Mouse (Mus musculus): ENCODE results near the gene Tmem88b. TPM values are rescaled to one million over a fixed set of nuclear protein-coding genes. Genes with fewer than 3 reads are reported as not detected.
"Not testable (repeated sequence)": the region's sequence is repeated elsewhere in the genome, so short reads cannot be mapped to it uniquely, and the experiment has no call there.

Tmem88b gene
- polyA plus RNA-seq, 1 experiment from 2014 or later: 0.58 TPM

DNA sequence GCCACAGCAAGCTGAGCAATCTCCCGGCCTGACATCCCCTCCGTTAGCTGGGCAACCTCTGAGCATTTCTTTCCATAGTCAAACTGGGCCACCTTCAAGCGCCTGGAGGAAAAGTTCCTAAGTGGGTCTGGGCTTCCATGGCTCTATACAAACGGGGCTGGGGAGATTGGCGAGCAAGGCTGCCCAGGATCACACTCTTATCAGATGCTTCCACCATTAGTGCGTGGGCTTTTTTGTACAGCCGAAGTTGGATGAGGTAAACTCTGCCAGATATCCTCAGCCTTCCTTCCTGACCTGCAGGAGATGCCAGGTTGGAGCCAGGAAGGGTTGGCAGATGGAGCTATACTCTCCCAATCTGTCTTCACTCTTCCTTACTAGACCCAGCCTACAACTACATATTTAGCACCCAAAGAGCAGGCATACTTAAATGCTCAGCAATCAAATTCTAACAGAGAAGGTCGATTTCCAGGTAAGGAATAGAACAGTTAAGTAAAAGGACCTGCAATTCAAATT lies 39.6 kb downstream of the Tmem88b start:
- Histone ChIP-seq H3K9ac (no peak overlapping the region), H3K9me3 (replicated peaks) (no peaks in the 10 kb centered on the region), H3K27me3 (no peaks in the 10 kb centered on the region), H3K4me3 (no peak overlapping the region), H3K4me1 (no peaks in the 10 kb centered on the region), H3K4me2 (replicated peaks) (no peak overlapping the region), H3K27ac (no peak overlapping the region), H3K36me3 (peaks cover 93% of the 10 kb centered on the region)
- ATAC-seq (ENCODE audit: low FRiP score): no peak
- WGBS: 88% methylated on average over 8 of the region's 8 CpGs

- no peak overlapping the region for H3K27ac ChIP-seq
- no peak overlapping the region for H3K4me3 ChIP-seq
- 91% methylated on average over 5 of the region's 5 CpGs for WGBS
- H3K4me2 ChIP-seq (replicated peaks): no peak overlapping the region
- peaks cover 92% of the 10 kb centered on the region for H3K36me3 ChIP-seq
- H3K4me1 ChIP-seq: no peaks in the 10 kb centered on the region
- H3K9me3 ChIP-seq (replicated peaks): no peaks in the 10 kb centered on the region
- no peak for ATAC-seq (ENCODE audit: low FRiP score)
- H3K9ac ChIP-seq: no peak overlapping the region
- no peaks in the 10 kb centered on the region for H3K27me3 ChIP-seq
Measured at GRCm38 (mm10) chr4:155745136-155745535, 40.5 kb downstream of the Tmem88b start.

- Histone ChIP-seq H3K27me3 (no peaks in the 10 kb centered on the region), H3K4me3 (no peak overlapping the region), H3K9me3 (replicated peaks) (no peaks in the 10 kb centered on the region), H3K4me1 (no peaks in the 10 kb centered on the region), H3K9ac (no peak overlapping the region), H3K27ac (no peak overlapping the region), H3K4me2 (replicated peaks) (no peak overlapping the region), H3K36me3 (peaks cover 92% of the 10 kb centered on the region)
- 94% methylated on average over 8 of the region's 8 CpGs for WGBS
- no peak for ATAC-seq (ENCODE audit: low FRiP score)
Measured at GRCm38 (mm10) chr4:155744474-155744873, 41.2 kb downstream of the Tmem88b start.

GRCm38 (mm10) chr4:155742684-155743083 lies 43.0 kb downstream of the Tmem88b start:
- Histone ChIP-seq H3K4me1 (no peaks in the 10 kb centered on the region), H3K4me3 (no peak overlapping the region), H3K27ac (no peak overlapping the region), H3K9ac (no peak overlapping the region), H3K27me3 (no peaks in the 10 kb centered on the region), H3K9me3 (replicated peaks) (no peaks in the 10 kb centered on the region), H3K4me2 (replicated peaks) (no peak overlapping the region), H3K36me3 (peaks cover 79% of the 10 kb centered on the region)
- 94% methylated on average over 5 of the region's 5 CpGs for WGBS
- no peak for ATAC-seq (ENCODE audit: low FRiP score)

- not testable (repeated sequence) for H3K9me3 ChIP-seq (replicated peaks); H3K4me2 ChIP-seq (replicated peaks); H3K27me3 ChIP-seq; ATAC-seq (ENCODE audit: low FRiP score); H3K9ac ChIP-seq; H3K4me3 ChIP-seq; H3K27ac ChIP-seq
- Histone ChIP-seq H3K36me3 (peaks cover 72% of the 10 kb centered on the region), H3K4me1 (peaks cover 17% of the 10 kb centered on the region)
- WGBS: 88% methylated on average over 10 of the region's 10 CpGs
Measured at GRCm38 (mm10) chr4:155740681-155741080, 45.0 kb downstream of the Tmem88b start.

DNA sequence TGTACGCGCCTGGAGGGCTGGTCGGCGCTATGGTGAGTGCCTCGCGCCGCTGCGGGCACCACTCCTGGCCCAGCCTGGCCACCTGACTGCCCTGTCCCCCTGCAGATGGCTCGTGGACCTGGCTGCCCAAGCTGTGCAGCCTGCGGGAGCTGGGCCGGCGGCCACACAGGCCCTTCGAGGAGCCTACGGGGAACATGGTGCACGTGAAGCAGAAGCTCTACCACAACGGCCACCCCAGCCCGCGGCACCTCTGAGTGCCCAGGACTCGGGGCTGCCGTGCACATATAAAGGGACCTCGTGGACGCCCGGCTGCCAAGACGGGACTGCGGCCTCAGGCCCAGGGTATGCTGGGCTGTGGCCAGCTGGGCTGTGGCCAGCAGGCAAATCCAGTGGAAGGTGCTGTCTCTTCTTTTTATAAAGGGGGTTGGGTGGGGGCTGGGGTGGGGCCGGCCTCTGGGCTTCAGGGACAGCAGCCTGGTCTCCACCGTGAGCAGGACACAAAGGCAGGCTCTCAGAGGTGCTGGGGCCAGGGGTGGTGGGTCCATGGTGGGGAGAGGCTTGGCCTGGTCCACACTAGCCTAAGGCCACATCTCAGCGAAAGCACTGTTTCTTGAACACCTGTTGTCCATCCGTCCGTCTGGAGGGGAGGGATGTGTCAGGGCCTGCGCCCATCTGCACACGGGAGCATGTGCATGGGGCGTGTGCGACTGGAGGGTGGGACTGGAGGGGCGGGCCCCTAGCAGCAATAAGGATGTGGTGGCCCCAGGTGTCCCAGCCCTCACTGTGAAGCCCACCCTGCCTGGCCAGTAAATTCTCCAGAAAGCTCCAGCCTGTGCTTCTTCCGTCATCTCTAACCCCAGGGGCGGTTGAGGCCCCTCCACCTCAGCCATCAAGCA lies 45.7 kb downstream of the Tmem88b start:
- no peak for ATAC-seq (ENCODE audit: low FRiP score)

DNA sequence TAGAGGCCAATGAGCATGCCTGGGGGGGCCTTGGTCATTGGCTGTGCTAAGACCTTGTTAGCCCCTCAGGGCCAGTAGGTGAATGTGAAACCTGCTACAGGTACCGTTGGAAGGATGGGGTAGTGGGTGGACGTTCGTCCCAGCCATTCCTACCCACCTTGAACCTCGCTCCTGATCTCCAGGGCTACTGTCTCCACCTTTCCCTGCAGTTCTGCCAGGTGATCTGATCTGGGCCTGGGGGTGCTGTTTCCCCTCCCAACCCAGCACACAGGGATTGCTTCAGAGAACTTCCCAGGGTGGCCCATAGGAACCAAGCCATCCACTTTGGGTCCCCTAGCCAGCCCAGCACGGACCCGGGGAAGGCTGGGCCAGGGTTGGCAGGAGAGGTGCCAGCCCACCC lies 46.5 kb downstream of the Tmem88b start:
- Histone ChIP-seq H3K9me3 (replicated peaks) (no peaks in the 10 kb centered on the region), H3K27me3 (no peaks in the 10 kb centered on the region), H3K9ac (no peak overlapping the region), H3K36me3 (peaks cover 58% of the 10 kb centered on the region), H3K4me1 (peaks cover 24% of the 10 kb centered on the region), H3K27ac (no peak overlapping the region), H3K4me3 (no peak overlapping the region), H3K4me2 (replicated peaks) (no peak overlapping the region)
- ATAC-seq (ENCODE audit: low FRiP score): no peak
- 82% methylated on average over 6 of the region's 6 CpGs for WGBS

More for the DNA sequence above, 45.7 kb downstream of the Tmem88b start:
- no peaks in the 10 kb centered on the region for H3K27me3 ChIP-seq
- H3K36me3 ChIP-seq: peaks cover 66% of the 10 kb centered on the region
- no peaks in the 10 kb centered on the region for H3K9me3 ChIP-seq (replicated peaks)
- no peak overlapping the region for H3K4me2 ChIP-seq (replicated peaks)
- WGBS: 82% methylated on average over 37 of the region's 37 CpGs
- no peak overlapping the region for H3K27ac ChIP-seq
- peaks cover 21% of the 10 kb centered on the region for H3K4me1 ChIP-seq
- H3K9ac ChIP-seq: no peak overlapping the region
- no peak overlapping the region for H3K4me3 ChIP-seq

DNA sequence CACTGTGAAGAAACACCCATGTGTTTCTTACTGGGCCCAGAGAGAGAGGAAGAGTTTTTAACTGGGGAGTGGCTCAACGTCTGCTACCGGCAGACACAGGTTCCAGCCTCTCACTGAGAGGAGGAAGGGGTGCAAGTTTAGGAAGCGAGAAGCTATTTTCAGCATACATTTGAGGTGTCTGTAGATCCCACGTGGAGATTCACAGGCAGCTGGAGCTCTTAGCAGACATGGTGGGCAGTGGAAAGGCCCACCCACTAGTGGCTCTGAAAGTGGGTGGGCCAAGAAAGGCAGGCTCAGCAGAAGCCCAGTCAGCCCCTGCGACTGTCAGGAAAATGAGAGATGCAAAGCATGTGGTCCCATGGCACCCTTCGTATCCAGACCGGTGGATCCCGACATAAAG lies 47.4 kb downstream of the Tmem88b start:
- Histone ChIP-seq H3K4me3 (no peak overlapping the region), H3K9me3 (replicated peaks) (no peaks in the 10 kb centered on the region), H3K36me3 (peaks cover 49% of the 10 kb centered on the region), H3K4me1 (peaks cover 32% of the 10 kb centered on the region), H3K4me2 (replicated peaks) (no peak overlapping the region), H3K27ac (no peak overlapping the region), H3K27me3 (no peaks in the 10 kb centered on the region), H3K9ac (no peak overlapping the region)
- no peak for ATAC-seq (ENCODE audit: low FRiP score)
- 67% methylated on average over 8 of the region's 8 CpGs for WGBS

DNA sequence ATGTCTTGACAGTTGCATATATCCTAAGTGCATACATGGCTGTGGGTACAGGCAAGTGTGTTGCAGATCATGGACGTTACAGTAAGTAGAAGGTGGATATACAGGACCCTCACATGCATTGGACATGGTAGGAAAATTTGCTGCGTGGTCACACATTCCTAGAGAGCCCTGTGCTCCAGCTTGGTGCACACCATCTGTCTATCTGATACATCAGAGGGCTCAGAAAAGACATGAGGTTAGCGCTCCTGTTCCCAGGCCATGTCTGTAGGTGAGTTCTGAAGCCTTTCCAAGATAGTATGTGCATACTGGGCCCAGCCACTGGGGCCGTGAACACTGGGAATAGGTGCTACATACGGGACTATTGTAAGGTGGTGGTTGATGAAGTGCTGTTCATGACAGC lies 49.3 kb downstream of the Tmem88b start:
- 91% methylated on average over 5 of the region's 5 CpGs for WGBS
- Histone ChIP-seq H3K4me3 (0 out of 2 replicates have a peak overlapping the region, but pooled peaks have one; percentile 73), H3K27me3 (no peaks in the 10 kb centered on the region)

GRCm38 (mm10) chr4:155735788-155736187 lies 49.9 kb downstream of the Tmem88b start:
- peak overlapping the region; percentile 93 for H3K9ac ChIP-seq
- ATAC-seq (ENCODE audit: low FRiP score): no peak
- H3K27ac ChIP-seq: peak overlapping the region; percentile 96; the same call in 1 of the 2 replicates

More for the DNA sequence above, 49.3 kb downstream of the Tmem88b start:
- Histone ChIP-seq H3K4me2 (replicated peaks) (peak overlapping the region; percentile 74), H3K4me1 (peaks cover 34% of the 10 kb centered on the region), H3K27ac (no peak overlapping the region), H3K9ac (no peak overlapping the region), H3K36me3 (peaks cover 37% of the 10 kb centered on the region), H3K9me3 (replicated peaks) (no peaks in the 10 kb centered on the region)
- no peak for ATAC-seq (ENCODE audit: low FRiP score)

GRCm38 (mm10) chr4:155734951-155735702 lies 50.5 kb downstream of the Tmem88b start:
- H3K9ac ChIP-seq: peak overlapping the region; percentile 93
- H3K4me3 ChIP-seq: peak overlapping the region; percentile 73
- H3K36me3 ChIP-seq: peaks cover 25% of the 10 kb centered on the region
- WGBS: under 1% methylated on average over 66 of the region's 79 CpGs
- ATAC-seq (ENCODE audit: low FRiP score): peak; percentile 71
- H3K27me3 ChIP-seq: no peaks in the 10 kb centered on the region
- H3K9me3 ChIP-seq (replicated peaks): no peaks in the 10 kb centered on the region
- H3K27ac ChIP-seq: peak overlapping the region; percentile 96
- peak overlapping the region; percentile 74 for H3K4me2 ChIP-seq (replicated peaks)
- peaks cover 34% of the 10 kb centered on the region for H3K4me1 ChIP-seq

More at GRCm38 (mm10) chr4:155735788-155736187, 49.9 kb downstream of the Tmem88b start:
- Histone ChIP-seq H3K9me3 (replicated peaks) (no peaks in the 10 kb centered on the region), H3K4me1 (peaks cover 34% of the 10 kb centered on the region), H3K36me3 (peaks cover 31% of the 10 kb centered on the region), H3K27me3 (no peaks in the 10 kb centered on the region), H3K4me3 (peak overlapping the region; percentile 73), H3K4me2 (replicated peaks) (peak overlapping the region; percentile 74)
- 69% methylated on average over 5 of the region's 5 CpGs for WGBS

DNA sequence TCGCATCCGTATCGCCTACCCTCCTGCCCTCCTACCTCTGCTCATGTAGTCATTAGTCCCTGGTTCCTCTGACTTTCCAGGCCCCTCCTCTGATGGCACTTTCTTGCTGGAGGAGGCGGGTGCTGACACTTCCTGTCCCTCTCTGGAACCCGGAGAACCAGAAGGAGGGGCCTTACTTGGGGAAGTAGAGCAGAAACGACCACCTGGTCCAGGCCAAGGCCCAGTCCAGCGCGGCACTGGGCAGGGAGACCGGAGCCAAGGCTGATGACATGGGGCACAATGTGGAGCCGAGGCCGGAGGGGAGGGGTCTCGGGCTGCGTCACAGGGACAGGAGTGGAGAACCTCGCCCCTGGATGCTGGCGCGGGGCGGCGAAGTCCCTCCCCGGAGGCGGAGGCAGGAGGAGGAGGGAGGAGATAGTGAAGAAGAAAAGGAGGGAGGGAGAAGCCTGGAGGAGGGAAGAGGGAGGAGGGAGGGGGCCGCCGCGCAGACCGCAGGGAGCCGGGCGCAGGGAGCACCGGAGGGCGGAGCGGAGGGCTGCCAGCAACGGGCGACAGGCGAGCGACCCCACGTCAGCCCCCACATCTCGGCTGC lies 51.2 kb downstream of the Tmem88b start, which contains the start of gene Tmem240:
Tmem240 (plus strand) TSS at position 451 of the 592 bp plus-strand sequence.
- Histone ChIP-seq H3K9me3 (replicated peaks) (no peaks in the 10 kb centered on the region), H3K27ac (peak within 1 kb of the TSS; percentile 96), H3K9ac (peak within 1 kb of the TSS; percentile 93), H3K4me3 (peak within 1 kb of the TSS; percentile 73), H3K27me3 (no peaks in the 10 kb centered on the region), H3K4me2 (replicated peaks) (peak within 1 kb of the TSS; percentile 74), H3K36me3 (peaks cover 18% of the 10 kb centered on the region), H3K4me1 (peaks cover 34% of the 10 kb centered on the region)
- peak; percentile 95 for ATAC-seq (ENCODE audit: low FRiP score)
- WGBS: under 1% methylated on average over 23 of the region's 35 CpGs

Data from hindbrain, embryonic 12.5 days (tissue).